Mouse (Mus musculus) stomach, embryonic 14.5 days (tissue): ENCODE results near the gene Dcdc2b. TPM values are rescaled to one million over a fixed set of nuclear protein-coding genes. Genes with fewer than 3 reads are reported as not detected.

ENCODE experiments used
- ATAC-seq: fragments of 200-750 bp; cut with Nextera tagmentation; 2 replicates; pipeline ENCODE4 v1.8.0; 2017; ENCODE audit warnings: low read depth, moderate TSS enrichment; ENCODE audit not compliant: insufficient number of reproducible peaks, insufficient read depth, low FRiP score
- H3K27ac ChIP-seq: fragments of 300-500 bp; sonication (generic); 2 replicates; pipeline ENCODE4 v1.5.1; 2014; ENCODE audit warnings: mild to moderate bottlenecking, low read length, moderate library complexity, mixed read lengths
- H3K27me3 ChIP-seq: fragments of 300-500 bp; sonication (generic); 2 replicates; pipeline ENCODE4 v1.6.1; 2014; ENCODE audit warnings: low read length, control low read depth, mixed read lengths; ENCODE audit not compliant: control insufficient read depth, insufficient read depth
- H3K36me3 ChIP-seq: fragments of 300-500 bp; sonication (generic); 2 replicates; pipeline ENCODE4 v1.6.1; 2014; ENCODE audit warnings: mild to moderate bottlenecking, control low read depth, low read length, moderate library complexity, mixed read lengths; ENCODE audit not compliant: control insufficient read depth, insufficient read depth
- H3K4me1 ChIP-seq: fragments of 300-500 bp; sonication (generic); 2 replicates; pipeline ENCODE4 v1.6.1; 2014; ENCODE audit warnings: low read length, control low read depth, mixed read lengths; ENCODE audit not compliant: control insufficient read depth, insufficient read depth
- H3K4me2 ChIP-seq: fragments of 300-500 bp; sonication (generic); replicated peaks from 2 replicates; pipeline ENCODE4 v1.6.1; 2014; ENCODE audit warnings: low read depth, low read length, control low read depth
- H3K4me3 ChIP-seq: fragments of 300-500 bp; sonication (generic); 2 replicates; pipeline ENCODE4 v1.5.1; 2014; ENCODE audit warnings: low read depth, low read length, control low read depth
- H3K9ac ChIP-seq: fragments of 300-500 bp; sonication (generic); replicated peaks from 2 replicates; pipeline ENCODE4 v1.6.1; 2014; ENCODE audit warnings: low read depth, mild to moderate bottlenecking, control low read depth, low read length, moderate library complexity, mixed read lengths
- H3K9me3 ChIP-seq: fragments of 300-500 bp; sonication (generic); 2 replicates; pipeline ENCODE4 v1.6.1; 2016; ENCODE audit warnings: low read depth, low read length, control low read depth; ENCODE audit not compliant: control insufficient read depth
- WGBS: fragments of 180-500 bp; shearing (Covaris S2); extraction: QIAGEN DNeasy Blood & Tissue Kit; methylation state at CpG from one replicate; pipeline ENCODE4 v1.1.7; 2014; 5-methylcytosine and 5-hydroxymethylcytosine counted together
- polyA plus RNA-seq: library from polyadenylated mRNA; unstranded; fragments of >200 nt; fragmentation: Nextera tagmentation; extraction: Ambion mirVana; gene quantifications from 2 replicates; pipeline ENCODE4 v1.2.1, GENCODE M21; 2014

The Dcdc2b gene
- polyA plus RNA-seq, 1 experiment from 2014 or later = 3.8 TPM

- Histone ChIP-seq H3K27ac (no peak overlapping the region), H3K9ac (no peak overlapping the region), H3K4me3 (no peak overlapping the region), H3K9me3 (no peaks in the 10 kb centered on the region), H3K4me2 (no peak overlapping the region), H3K36me3 (peaks cover 38% of the 10 kb centered on the region), H3K27me3 (no peaks in the 10 kb centered on the region), H3K4me1 (no peaks in the 10 kb centered on the region)
- ATAC-seq = peak; percentile 81
- WGBS = 33% methylated on average over 7 of the region's 7 CpGs
Measured at GRCm38 (mm10) chr4:129608426-129609025, 5.5 kb downstream of the Dcdc2b start.

GRCm38 (mm10) chr4:129600233-129601158 is 13.6 kb downstream of the Dcdc2b start, which contains the start of the genes Eif3i and Tmem234:
TSS of gene Eif3i (minus strand) at chr4:129600648.
TSS of gene Tmem234 (plus strand) at chr4:129600668.
- Histone ChIP-seq H3K27ac (peak within 1 kb of the TSS; percentile 44; the same call in 1 of the 2 replicates), H3K9ac (peak within 1 kb of the TSS; percentile 90)
- under 1% methylated on average over 73 of the region's 74 CpGs for whole genome bisulfite sequencing

GRCm38 (mm10) chr4:129588865-129589264 is 25.2 kb downstream of the Dcdc2b start:
- H3K27me3 ChIP-seq = no peaks in the 10 kb centered on the region
- 77% methylated on average over 4 of the region's 4 CpGs for WGBS
- H3K9me3 ChIP-seq = no peaks in the 10 kb centered on the region
- no peak for ATAC-seq
- H3K4me3 ChIP-seq = no peak overlapping the region
- no peak overlapping the region for H3K27ac ChIP-seq
- 0 out of 2 replicates have a peak, but pooled peaks cover 5% of the 10 kb centered on the region for H3K4me1 ChIP-seq
- H3K36me3 ChIP-seq = peaks cover 27% of the 10 kb centered on the region
- no peak overlapping the region for H3K9ac ChIP-seq
- no peak overlapping the region for H3K4me2 ChIP-seq

More at GRCm38 (mm10) chr4:129600233-129601158, 13.6 kb downstream of the Dcdc2b start, which contains the start of the genes Eif3i and Tmem234:
- Histone ChIP-seq H3K27me3 (no peaks in the 10 kb centered on the region), H3K4me2 (peak within 1 kb of the TSS; percentile 89), H3K36me3 (peaks cover 39% of the 10 kb centered on the region), H3K4me3 (peak within 1 kb of the TSS; percentile 100), H3K9me3 (no peaks in the 10 kb centered on the region), H3K4me1 (peaks cover 11% of the 10 kb centered on the region; the same call in 1 of the 2 replicates)
- peak; percentile 90 for ATAC-seq

- Histone ChIP-seq H3K4me2 (no peak overlapping the region), H3K27ac (no peak overlapping the region), H3K36me3 (peaks cover 9% of the 10 kb centered on the region), H3K4me3 (no peak overlapping the region), H3K27me3 (no peaks in the 10 kb centered on the region), H3K9ac (no peak overlapping the region), H3K9me3 (no peaks in the 10 kb centered on the region), H3K4me1 (0 out of 2 replicates have a peak, but pooled peaks cover 5% of the 10 kb centered on the region)
- ATAC-seq = no peak
- WGBS = 41% methylated on average over 1 of the region's 1 CpGs
Measured at GRCm38 (mm10) chr4:129586943-129587342, 27.1 kb downstream of the Dcdc2b start.

- Histone ChIP-seq H3K9ac (no peak overlapping the region), H3K36me3 (no peaks in the 10 kb centered on the region), H3K4me1 (0 out of 2 replicates have a peak, but pooled peaks cover 5% of the 10 kb centered on the region), H3K4me3 (no peak overlapping the region), H3K4me2 (no peak overlapping the region; the same call in 1 of the 2 replicates), H3K9me3 (no peaks in the 10 kb centered on the region), H3K27me3 (no peaks in the 10 kb centered on the region), H3K27ac (no peak overlapping the region)
- no peak for ATAC-seq
- WGBS = 77% methylated on average over 9 of the region's 9 CpGs
Measured at GRCm38 (mm10) chr4:129585773-129586172, 28.3 kb downstream of the Dcdc2b start.

GRCm38 (mm10) chr4:129584884-129585608 is 29.0 kb downstream of the Dcdc2b start:
- no peaks in the 10 kb centered on the region for H3K36me3 ChIP-seq
- H3K27ac ChIP-seq = peak overlapping the region; percentile 55
- H3K9me3 ChIP-seq = no peaks in the 10 kb centered on the region
- no peaks in the 10 kb centered on the region for H3K27me3 ChIP-seq
- H3K4me3 ChIP-seq = peak overlapping the region; percentile 36
- ATAC-seq = peak; percentile 83
- H3K4me1 ChIP-seq = 0 out of 2 replicates have a peak, but pooled peaks cover 5% of the 10 kb centered on the region
- peak overlapping the region; percentile 28 for H3K9ac ChIP-seq
- peak overlapping the region; percentile 52 for H3K4me2 ChIP-seq
- WGBS = 2% methylated on average over 36 of the region's 36 CpGs

- H3K9me3 ChIP-seq = no peaks in the 10 kb centered on the region
- peak overlapping the region; percentile 52 for H3K4me2 ChIP-seq
- 0 out of 2 replicates have a peak, but pooled peaks cover 5% of the 10 kb centered on the region for H3K4me1 ChIP-seq
- H3K4me3 ChIP-seq = peak overlapping the region; percentile 36
- 0 out of 2 replicates have a peak overlapping the region, but pooled peaks have one; percentile 28 for H3K9ac ChIP-seq
- peak overlapping the region; percentile 55 for H3K27ac ChIP-seq
- no peaks in the 10 kb centered on the region for H3K27me3 ChIP-seq
- ATAC-seq = no peak
- H3K36me3 ChIP-seq = no peaks in the 10 kb centered on the region
- 71% methylated on average over 1 of the region's 1 CpGs for WGBS
Measured at GRCm38 (mm10) chr4:129584370-129584769, 29.7 kb downstream of the Dcdc2b start.

- H3K9ac ChIP-seq = no peak overlapping the region
- H3K4me1 ChIP-seq = 0 out of 2 replicates have a peak, but pooled peaks cover 5% of the 10 kb centered on the region
- no peak for ATAC-seq
- no peak overlapping the region for H3K4me2 ChIP-seq
- WGBS = 95% methylated on average over 1 of the region's 1 CpGs
- no peak overlapping the region for H3K27ac ChIP-seq
- H3K36me3 ChIP-seq = no peaks in the 10 kb centered on the region
- H3K9me3 ChIP-seq = no peaks in the 10 kb centered on the region
- H3K27me3 ChIP-seq = no peaks in the 10 kb centered on the region
- no peak overlapping the region for H3K4me3 ChIP-seq
Measured at GRCm38 (mm10) chr4:129582251-129582650, 31.8 kb downstream of the Dcdc2b start.
